In genomic region chr2:33203284-33203683, GRCm38 (mm10) we compare ENCODE assay signal across 11 mouse cellular contexts. TPM values are rescaled to one million over a fixed set of nuclear protein-coding genes. Genes with fewer than 3 reads are reported as not detected.
DNase-seq lines count a peak whose midpoint lies in the region; ATAC-seq lines count a peak whose summit lies in the region.
"Had no signal": no experiment of that assay in that cellular context is flagged by ENCODE, and none has a peak within 500 bp of the region (broad histone marks: within the 10 kb centered on the region; RNA-seq: fewer than 3 reads in every experiment).

No protein-coding gene starts in this region.

- H3K9ac ChIP-seq in forebrain, embryonic 12.5 days, result no peak overlapping the region; the same call in 1 of the 2 replicates
- H3K9ac ChIP-seq in neural tube, embryonic 13.5 days, result no peak overlapping the region
- H3K9ac ChIP-seq: liver, embryonic 13.5 days had no signal

- peak overlapping the region; percentile 30; the same call in 1 of the 2 replicates for H3K27ac ChIP-seq in forebrain, embryonic 10.5 days
- no peak overlapping the region for H3K27ac ChIP-seq in forebrain, embryonic 12.5 days
- H3K27ac ChIP-seq in neural tube, embryonic 13.5 days (replicated peaks), result 0 out of 2 replicates have a peak overlapping the region, but pooled peaks have one; percentile 6
- H3K27ac ChIP-seq: liver, embryonic 13.5 days had no signal

- no peak for ATAC-seq in forebrain, embryonic 12.5 days (ENCODE audit: low FRiP score)
- no peak for ATAC-seq in neural tube, embryonic 13.5 days (ENCODE audit: low read depth)
- ATAC-seq in inflammation-experienced regulatory T-cells, adult 6 months, result no peak

- no peak overlapping the region for H3K4me3 ChIP-seq in forebrain, embryonic 10.5 days
- no peak overlapping the region for H3K4me3 ChIP-seq in forebrain, embryonic 12.5 days (replicated peaks)
- no peak overlapping the region for H3K4me3 ChIP-seq in neural tube, embryonic 13.5 days
- H3K4me3 ChIP-seq: liver, embryonic 13.5 days had no signal

- H3K36me3 ChIP-seq in forebrain, embryonic 10.5 days (replicated peaks), result no peaks in the 10 kb centered on the region
- no peaks in the 10 kb centered on the region for H3K36me3 ChIP-seq in forebrain, embryonic 12.5 days (replicated peaks)
- H3K36me3 ChIP-seq in neural tube, embryonic 13.5 days, result no peaks in the 10 kb centered on the region
- H3K36me3 ChIP-seq: liver, embryonic 13.5 days had no signal

- 59% methylated on average over 6 of the region's 6 CpGs for WGBS in forebrain, embryonic 10.5 days
- 47% methylated on average over 6 of the region's 6 CpGs for WGBS in forebrain, embryonic 12.5 days
- WGBS in neural tube, embryonic 13.5 days, result 55% methylated on average over 6 of the region's 6 CpGs

- H3K4me2 ChIP-seq in forebrain, embryonic 12.5 days, result no peak overlapping the region
- no peak overlapping the region for H3K4me2 ChIP-seq in neural tube, embryonic 13.5 days
- H3K4me2 ChIP-seq: liver, embryonic 13.5 days had no signal

- intact Hi-C loops in left cerebral cortex, postnatal 14 days (cut with DNase I), result no loop called here

- no peak for DNase-seq in forebrain, embryonic 10.5 days (ENCODE audit: extremely low spot score, low spot score)
- DNase-seq in neural tube, embryonic 10.5 days (ENCODE audit: extremely low spot score, low spot score), result no peak
- peak; percentile 61 for DNase-seq in lung, postnatal 36 days
- no peak for DNase-seq in cerebellum, adult 11 months
- DNase-seq in left cerebral cortex, postnatal 14 days (ENCODE audit: low spot score in 2 of 2), result no peak
- DNase-seq: gastrocnemius, postnatal 36 days; liver, embryonic 13.5 days; thymus, adult 18-20 months had no signal

- H3K9me3 ChIP-seq in forebrain, embryonic 10.5 days, result no peaks in the 10 kb centered on the region
- no peaks in the 10 kb centered on the region for H3K9me3 ChIP-seq in forebrain, embryonic 12.5 days
- H3K9me3 ChIP-seq in neural tube, embryonic 13.5 days, result no peaks in the 10 kb centered on the region
- H3K9me3 ChIP-seq: liver, embryonic 13.5 days had no signal

- H3K4me1 ChIP-seq in forebrain, embryonic 10.5 days, result peaks cover 46% of the 10 kb centered on the region
- peaks cover 35% of the 10 kb centered on the region for H3K4me1 ChIP-seq in forebrain, embryonic 12.5 days
- H3K4me1 ChIP-seq in neural tube, embryonic 13.5 days (replicated peaks), result peaks cover 51% of the 10 kb centered on the region

- H3K27me3 ChIP-seq in forebrain, embryonic 10.5 days (ENCODE audit: poor library complexity, severe bottlenecking), result no peaks in the 10 kb centered on the region
- H3K27me3 ChIP-seq in forebrain, embryonic 12.5 days, result no peaks in the 10 kb centered on the region
- H3K27me3 ChIP-seq in neural tube, embryonic 13.5 days, result no peaks in the 10 kb centered on the region
- H3K27me3 ChIP-seq: liver, embryonic 13.5 days had no signal

RNA-seq across cellular contexts. Expression of gene Angptl2, which starts 12.6 kb away (rescaled TPM):
- polyA plus RNA-seq in forebrain, embryonic 10.5 days (2016; fragmentation: Nextera tagmentation; extraction: Ambion mirVana), result 24.3 and 25.1 TPM in 2 replicates
- 17.4 and 18.1 TPM in 2 replicates for polyA plus RNA-seq in forebrain, embryonic 12.5 days (2016; fragmentation: Nextera tagmentation; extraction: Ambion mirVana)
- polyA plus RNA-seq in neural tube, embryonic 13.5 days (2015; fragmentation: Nextera tagmentation; extraction: Ambion mirVana), result 18.2 and 18.9 TPM in 2 replicates
- 10 to 100 TPM; 17.1 to 19.5 (median 19.3) TPM for polyA plus RNA-seq in inflammation-experienced regulatory T-cells, adult 6 months (2017; shearing (Covaris generic))
- 1 to 10 TPM; 3.1 to 3.6 TPM for total RNA-seq in left cerebral cortex, postnatal 14 days (2021)
